Mouse (Mus musculus) small intestine, adult 2 months (tissue): Measurements from ENCODE around the gene Acvr1b.

Experiments used
- CTCF ChIP-seq: fragments of 200-500 bp; IDR thresholded peaks from 2 replicates; pipeline ENCODE4 v1.5.1; 2012; ENCODE audit warnings: low read depth, mild to moderate bottlenecking, control low read depth, inconsistent platforms, low read length, moderate library complexity, mixed read lengths; ENCODE audit not compliant: insufficient replicate concordance, insufficient read length; ENCODE audit errors: extremely low read depth
- POLR2A ChIP-seq: fragments of 200-500 bp; IDR thresholded peaks from 2 replicates; pipeline ENCODE4 v1.6.1; 2012; ENCODE audit warnings: low read depth, mild to moderate bottlenecking, control low read depth, inconsistent platforms, low read length, moderate library complexity

DNA sequence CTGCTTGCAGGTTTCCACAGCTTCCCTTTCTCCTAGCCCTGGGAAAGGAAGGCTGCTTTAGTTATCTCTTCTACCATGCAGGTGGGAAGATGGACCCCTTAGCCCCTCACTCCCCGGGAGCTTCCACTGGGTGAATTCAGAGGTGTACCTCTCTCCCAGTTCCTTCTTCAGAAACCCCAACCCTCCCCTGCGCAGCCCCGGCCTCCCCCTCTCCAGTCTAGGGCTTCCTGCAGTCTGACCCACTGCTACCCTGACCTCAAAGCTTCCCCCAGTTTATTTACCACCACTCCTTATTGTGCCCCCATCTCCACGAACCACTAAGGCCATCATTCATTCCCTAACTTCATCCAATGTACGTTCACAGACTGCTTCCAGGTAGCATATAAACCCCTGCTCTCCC lies 49.7 kb downstream of the Acvr1b start:
- TF ChIP-seq POLR2A: no peak
- TF ChIP-seq CTCF: no peak
